Mouse (Mus musculus): ENCODE measurements around the gene Taar7a.

The Taar7a gene

GRCm38 (mm10) chr10:23993381-23993780 is at the start of gene Taar7a:
TSS of gene Taar7a (minus strand) at chr10:23993481.
- DNase-seq (ENCODE audit: low spot score in 2 of 2): no peak

DNA sequence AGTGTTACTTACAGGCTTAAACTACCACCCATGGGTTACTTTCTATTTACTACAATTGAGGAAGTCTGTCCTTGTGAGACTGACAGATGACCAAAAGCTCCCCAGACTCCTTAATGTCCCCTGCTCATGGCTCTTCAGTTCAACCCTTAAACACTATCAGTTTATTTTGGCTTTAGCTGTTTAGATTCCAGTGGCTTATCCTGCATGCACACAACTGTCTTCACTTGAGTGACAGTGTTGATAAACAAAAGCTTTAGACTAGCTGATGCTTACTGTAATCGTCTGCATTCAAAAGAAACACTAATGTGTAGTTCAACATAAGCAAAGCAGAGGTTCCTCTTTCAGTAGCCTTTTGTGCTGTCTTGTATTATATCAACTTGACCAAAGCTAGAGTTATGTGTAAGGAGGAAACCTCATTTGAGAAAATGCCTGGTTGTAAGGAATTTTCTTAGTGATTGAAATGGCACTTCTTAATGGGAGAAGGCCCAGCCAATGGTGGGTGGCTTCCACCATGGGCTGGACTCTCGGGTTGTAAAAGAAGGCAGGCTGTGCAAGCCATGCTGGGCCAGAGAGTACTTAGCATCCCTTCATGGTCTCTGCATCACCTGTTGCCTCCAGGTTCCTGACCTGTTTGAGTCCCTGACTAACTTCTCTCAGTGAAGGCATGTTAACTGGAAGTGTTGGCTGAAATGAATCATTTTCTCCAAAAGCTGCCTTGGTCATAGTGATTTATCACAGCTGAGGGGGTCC is 47.0 kb upstream of the Taar7a start:
- DNase-seq (ENCODE audit: low spot score in 2 of 2): no peak

- no peak for DNase-seq (ENCODE audit: low spot score in 2 of 2)
Observed at GRCm38 (mm10) chr10:24037314-24037713, 44.0 kb upstream of the Taar7a start, which contains the start of gene Taar7e. TSS of gene Taar7e (plus strand) at chr10:24037614.

DNA sequence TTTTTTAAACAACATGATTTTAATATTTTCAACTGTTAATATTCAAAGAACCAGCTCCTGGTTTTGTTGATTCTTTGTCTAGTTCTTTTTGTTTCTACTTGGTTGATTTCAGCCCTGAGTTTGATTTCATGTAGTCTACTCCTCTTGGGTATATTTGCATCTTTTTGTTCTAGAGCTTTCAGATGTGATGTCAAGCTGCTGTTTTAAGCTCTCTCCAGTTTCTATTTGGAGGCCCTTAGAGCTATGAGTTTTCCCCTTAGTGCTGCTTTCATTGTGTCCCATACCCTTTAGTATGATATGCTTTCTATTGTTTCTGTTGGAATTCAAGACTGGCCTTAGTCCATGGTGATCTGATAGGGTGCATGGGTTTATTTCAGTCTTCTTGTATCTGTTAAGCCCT is 38.1 kb upstream of the Taar7a start:
- DNase-seq (ENCODE audit: low spot score in 2 of 2): no peak

DNA sequence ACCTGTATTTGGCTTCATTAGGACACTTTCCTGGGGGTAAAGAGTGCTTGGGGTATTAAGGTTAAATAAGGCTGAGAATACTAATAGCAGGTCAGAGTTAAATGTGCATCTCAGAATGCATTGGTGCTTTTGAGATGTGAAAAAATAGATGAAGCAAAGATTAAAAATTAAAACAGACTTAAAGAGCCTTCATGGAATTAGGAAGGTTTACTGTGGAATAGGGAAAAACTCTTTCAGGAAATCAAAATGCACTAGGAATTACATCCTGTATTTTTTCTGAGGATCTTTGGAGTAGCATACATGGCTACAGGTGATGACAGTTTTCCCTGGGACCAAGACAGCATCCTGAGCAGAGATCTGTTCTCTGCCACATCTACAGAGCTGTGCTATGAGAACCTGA is 33.6 kb upstream of the Taar7a start, which contains the start of gene Taar7d:
TSS of gene Taar7d (plus strand) at position 301 of the 400 bp plus-strand sequence.
- no peak for DNase-seq (ENCODE audit: low spot score in 2 of 2)

DNA sequence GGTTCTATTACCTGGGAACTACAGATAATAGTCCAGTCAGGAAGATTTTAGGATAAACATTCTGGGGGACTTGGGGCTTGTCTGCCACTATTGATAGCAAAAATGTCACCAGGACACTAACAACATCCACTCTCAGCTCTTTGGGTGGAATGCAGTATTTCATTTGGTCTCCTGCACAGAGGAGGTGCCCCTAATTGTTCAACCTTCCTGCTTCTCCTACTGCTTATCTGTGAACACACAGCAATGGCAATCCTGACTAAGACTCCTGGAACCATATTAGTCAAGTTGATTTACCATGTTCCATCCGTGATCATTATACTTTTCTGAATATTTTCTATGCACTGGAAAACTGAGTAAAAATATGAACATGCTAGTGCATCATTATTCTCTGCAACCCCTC is 14.9 kb upstream of the Taar7a start:
- DNase-seq (ENCODE audit: low spot score in 2 of 2): no peak

- DNase-seq (ENCODE audit: low spot score in 2 of 2): no peak
Observed at GRCm38 (mm10) chr10:24007034-24007433, 13.8 kb upstream of the Taar7a start.

DNA sequence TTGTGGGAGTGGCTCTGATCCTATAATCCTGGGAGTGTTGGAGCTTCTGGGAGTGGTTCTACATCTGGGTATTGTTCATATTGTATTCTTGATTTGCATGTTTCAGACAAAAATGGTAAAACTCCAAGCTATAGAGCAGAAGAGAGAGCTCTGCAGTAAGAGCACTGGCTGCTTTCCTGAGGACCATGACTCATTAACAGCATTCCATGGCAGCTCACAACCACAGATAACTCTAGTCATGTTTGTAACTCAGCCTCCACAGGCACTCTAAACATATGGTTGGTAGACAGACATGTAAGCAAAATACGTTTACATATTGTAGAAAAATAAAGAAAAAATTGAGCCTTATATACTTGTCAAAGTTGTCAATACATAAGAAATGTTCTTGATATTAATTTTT is 13.2 kb upstream of the Taar7a start:
- DNase-seq (ENCODE audit: low spot score in 2 of 2): no peak

DNA sequence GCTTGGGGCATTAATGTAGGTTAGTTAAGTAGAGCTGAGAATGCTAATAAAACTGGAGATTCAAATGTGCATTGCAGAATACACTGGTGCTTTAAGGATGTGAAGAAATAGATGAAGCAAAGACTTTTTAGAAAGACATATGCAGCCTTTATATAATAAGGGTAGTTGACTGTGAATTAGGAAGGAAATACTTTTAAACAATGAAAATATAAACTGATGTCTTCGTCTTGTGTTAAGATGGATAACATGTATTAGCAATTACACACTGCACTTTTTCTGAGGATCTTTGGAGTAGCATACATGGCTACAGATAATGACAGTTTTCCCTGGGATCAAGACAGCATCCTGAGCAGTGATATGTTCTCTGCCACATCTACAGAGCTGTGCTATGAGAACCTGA is 6.4 kb upstream of the Taar7a start, which contains the start of gene Taar7b:
TSS of gene Taar7b (plus strand) at position 301 of the 400 bp plus-strand sequence.
- no peak for DNase-seq (ENCODE audit: low spot score in 2 of 2)

DNA sequence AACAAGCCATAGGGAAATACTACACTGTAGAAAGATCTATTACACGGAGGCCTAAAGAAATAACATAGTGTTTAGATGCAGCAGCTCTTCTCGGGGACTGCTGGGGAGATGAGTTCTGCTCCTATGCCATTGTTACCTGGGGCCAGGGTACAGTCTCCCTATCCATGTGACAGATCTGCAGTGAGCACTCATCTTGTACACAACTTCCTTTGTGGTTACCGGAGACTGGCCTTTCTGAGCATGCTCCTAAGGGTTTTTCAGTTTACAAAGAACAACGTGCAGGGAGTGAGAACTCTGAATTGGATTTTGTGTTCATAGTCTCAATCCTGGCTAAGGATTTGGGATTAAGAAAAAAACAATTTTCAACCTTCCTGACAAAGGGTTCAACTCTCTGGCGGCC is 6.9 kb downstream of the Taar7a start:
- no peak for DNase-seq (ENCODE audit: low spot score in 2 of 2)

DNA sequence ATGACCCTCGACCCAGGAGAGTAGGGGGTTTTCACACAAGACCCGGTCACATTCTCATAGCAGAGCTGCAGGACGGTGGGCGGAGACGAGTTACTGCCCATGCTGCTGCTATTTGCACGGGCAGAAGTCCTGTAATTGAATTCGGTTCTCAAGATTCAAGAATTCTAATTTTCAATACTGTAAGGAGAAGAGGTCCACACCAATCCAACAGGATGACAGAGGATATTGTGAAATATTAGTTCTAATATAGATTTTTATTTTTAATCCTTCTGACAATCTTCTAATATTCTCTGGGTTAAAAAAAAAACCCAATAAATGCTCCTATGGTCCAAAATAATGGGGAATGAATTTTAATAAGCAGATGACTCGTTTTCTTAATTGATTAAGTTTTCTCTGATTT is 7.7 kb downstream of the Taar7a start, which contains the start of gene Taar6:
TSS of gene Taar6 (minus strand) at position 101 of the 400 bp plus-strand sequence.
- no peak for DNase-seq (ENCODE audit: low spot score in 2 of 2)

GRCm38 (mm10) chr10:23978901-23979705 is 14.2 kb downstream of the Taar7a start:
- peak; percentile 51 to 78 for DNase-seq (ENCODE audit: low spot score in 2 of 2)

GRCm38 (mm10) chr10:23977958-23978357 is 15.3 kb downstream of the Taar7a start:
- no peak for DNase-seq (ENCODE audit: low spot score in 2 of 2)

GRCm38 (mm10) chr10:23971256-23971655 is 22.0 kb downstream of the Taar7a start:
- DNase-seq (ENCODE audit: low spot score in 2 of 2): peak in 1 of 2 experiments; percentile 37

DNA sequence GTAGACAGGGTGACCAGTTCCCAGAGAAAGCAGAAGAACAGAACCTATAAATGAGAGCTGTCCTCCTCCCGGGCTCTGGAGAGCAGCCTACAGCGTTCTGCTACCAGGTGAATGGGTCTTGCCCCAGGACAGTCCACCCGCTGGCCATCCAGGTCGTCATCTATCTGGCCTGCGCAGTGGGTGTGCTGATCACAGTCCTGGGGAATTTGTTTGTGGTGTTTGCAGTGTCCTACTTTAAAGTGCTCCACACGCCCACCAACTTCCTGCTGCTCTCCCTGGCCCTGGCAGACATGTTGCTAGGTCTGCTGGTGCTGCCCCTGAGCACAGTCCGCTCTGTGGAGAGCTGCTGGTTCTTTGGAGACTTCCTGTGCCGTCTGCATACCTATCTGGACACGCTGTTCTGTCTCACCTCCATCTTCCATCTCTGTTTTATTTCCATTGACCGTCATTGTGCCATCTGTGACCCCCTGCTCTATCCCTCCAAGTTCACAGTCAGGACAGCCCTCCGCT is 22.6 kb downstream of the Taar7a start, which contains the start of gene Taar5:
TSS of gene Taar5 (plus strand) at position 51 of the 510 bp plus-strand sequence.
- peak in 1 of 2 experiments; percentile 54 for DNase-seq (ENCODE audit: low spot score in 2 of 2)

DNA sequence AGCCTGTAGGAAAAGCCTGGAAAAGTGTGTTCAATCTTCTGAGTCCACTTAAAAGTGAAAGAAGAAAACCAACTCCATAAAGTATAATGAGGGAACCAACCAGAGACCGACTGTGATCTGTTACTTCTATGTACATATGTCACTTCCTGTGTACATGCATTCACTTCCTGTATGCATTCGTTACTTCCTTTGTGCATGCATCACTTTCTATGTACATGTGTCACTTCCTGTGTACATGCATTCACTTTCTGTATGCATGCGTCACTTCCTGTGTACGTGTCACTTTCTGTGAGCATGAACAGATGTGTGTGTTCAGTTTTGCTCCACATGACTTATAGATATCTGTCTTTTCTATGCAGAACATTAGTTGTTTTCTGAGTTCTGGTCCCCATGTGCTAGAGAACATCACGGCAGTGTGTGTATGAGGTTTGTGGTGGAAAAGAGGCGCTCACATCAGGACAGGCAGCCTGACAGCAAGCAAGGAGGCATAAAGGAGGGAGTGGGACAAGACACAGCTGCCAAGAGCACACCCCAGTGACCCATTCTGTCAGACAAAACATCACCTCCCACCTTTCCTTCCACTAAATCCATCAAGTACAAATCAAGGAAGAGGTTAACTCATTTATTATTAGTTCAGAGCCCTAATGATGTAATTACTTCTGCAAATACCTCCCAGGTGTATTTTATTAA is 28.2 kb downstream of the Taar7a start:
- DNase-seq (ENCODE audit: low spot score in 2 of 2): no peak

DNA sequence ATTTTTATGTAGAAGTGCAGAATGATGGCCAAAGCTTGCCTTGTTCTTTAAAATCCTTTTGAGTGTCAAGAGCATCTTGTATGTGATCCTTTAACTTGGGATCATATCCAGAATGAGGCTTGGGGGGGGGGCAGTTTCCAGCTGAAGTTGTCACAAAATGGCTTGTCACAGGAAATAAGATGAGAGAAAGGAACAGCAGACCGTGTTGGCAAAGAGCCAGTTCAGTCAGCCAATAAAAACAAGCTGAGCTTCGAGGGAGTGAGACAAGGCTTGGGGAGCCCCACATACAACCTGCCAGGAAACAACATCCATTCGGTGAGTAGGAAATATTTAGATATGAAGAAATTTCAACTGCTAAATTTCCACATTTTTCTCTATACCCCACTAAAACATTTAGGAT is 29.8 kb downstream of the Taar7a start:
- DNase-seq (ENCODE audit: low spot score in 2 of 2): peak in 1 of 2 experiments; percentile 29

DNA sequence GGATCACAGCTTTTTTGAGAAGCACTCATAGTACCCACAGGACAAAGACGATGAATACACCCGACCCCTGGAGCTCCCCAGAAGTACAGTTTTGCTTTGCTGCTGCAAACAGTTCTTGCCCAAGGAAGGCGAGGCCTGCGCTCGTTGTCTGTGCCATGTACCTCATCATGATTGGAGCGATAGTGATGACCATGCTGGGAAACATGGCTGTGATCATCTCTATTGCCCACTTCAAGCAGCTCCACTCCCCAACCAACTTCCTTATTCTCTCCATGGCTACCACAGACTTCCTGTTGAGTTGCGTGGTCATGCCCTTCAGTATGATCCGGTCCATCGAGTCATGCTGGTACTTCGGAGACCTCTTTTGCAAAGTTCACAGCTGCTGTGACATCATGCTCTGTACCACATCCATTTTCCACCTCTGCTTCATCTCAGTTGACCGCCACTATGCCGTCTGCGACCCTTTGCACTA is 32.8 kb downstream of the Taar7a start, which contains the start of gene Taar4:
TSS of gene Taar4 (plus strand) at position 51 of the 472 bp plus-strand sequence.
- peak in 1 of 2 experiments; percentile 43 for DNase-seq (ENCODE audit: low spot score in 2 of 2)

DNA sequence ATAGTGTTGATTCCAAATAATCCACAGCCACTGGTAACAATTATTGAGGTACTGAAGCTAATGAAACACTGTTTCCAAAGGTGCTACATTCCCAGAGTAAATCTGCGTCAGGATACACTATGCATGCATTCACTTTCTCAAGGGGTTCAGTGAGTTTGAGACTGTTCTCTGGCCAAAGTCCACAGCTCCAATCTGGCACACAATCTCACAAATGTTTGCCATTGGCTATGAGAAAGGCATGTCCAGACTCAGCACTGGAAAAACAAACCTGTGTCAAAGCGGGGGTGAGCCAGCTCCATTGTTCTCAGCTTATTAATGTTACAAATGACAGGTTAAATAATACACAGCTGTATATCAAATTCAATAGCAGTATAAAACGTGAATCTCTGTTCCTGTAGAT is 34.2 kb downstream of the Taar7a start:
- DNase-seq (ENCODE audit: low spot score in 2 of 2): no peak

DNA sequence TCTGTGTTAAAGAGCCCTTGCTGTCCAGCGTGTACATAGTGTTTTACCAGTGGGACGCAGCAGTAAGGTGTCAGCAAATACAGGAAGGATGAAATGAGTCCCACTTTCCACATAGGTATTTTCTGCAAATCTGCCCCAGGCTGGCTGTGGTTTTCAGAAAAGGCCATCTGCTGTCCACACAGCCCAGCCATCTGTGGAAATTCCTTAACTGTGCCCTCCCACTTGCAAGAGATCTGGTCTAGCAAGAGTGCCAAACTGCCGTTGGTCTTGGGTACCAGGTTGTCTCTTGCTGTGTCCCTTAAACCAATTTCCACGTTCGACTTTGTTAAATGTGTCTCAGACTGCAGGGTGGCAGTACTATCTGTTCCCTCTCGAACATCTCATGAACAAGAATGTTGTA is 41.6 kb downstream of the Taar7a start:
- no peak for DNase-seq (ENCODE audit: low spot score in 2 of 2)

- DNase-seq (ENCODE audit: low spot score in 2 of 2): no peak
Observed at GRCm38 (mm10) chr10:23949508-23950005, 43.7 kb downstream of the Taar7a start, which contains the start of gene Taar3. TSS of gene Taar3 (plus strand) at chr10:23949558.

Data from spleen, postnatal 4 days (tissue).